Mouse (Mus musculus): ENCODE results near the gene Polr1b. TPM values are rescaled to one million over a fixed set of nuclear protein-coding genes. Genes with fewer than 3 reads are reported as not detected.

Polr1b gene
- 4.4 TPM for polyA plus RNA-seq (2014; fragmentation: Illumina TruSeq; extraction: RNeasy Lipid Tissue Mini Kit (QIAGEN cat#74804); ENCODE audit: low read depth, low replicate concordance)

GRCm38 (mm10) chr2:129100784-129101310 lies at the start of gene Polr1b:
Polr1b (plus strand) TSS chr2:129100995.

GRCm38 (mm10) chr2:129065437-129066282 lies 35.1 kb upstream of the Polr1b start, which contains the start of gene Ttl:
Ttl (plus strand) TSS chr2:129065942.

GRCm38 (mm10) chr2:129129412-129129929 lies 28.7 kb downstream of the Polr1b start, which contains the start of gene Chchd5:
Chchd5 (plus strand) TSS chr2:129129700.

Other genes with a start within 250 kb of the Polr1b start
- 1.1 TPM for gene Fbln7, start 238.0 kb upstream of the Polr1b start, polyA plus RNA-seq (2014; fragmentation: Illumina TruSeq; extraction: RNeasy Lipid Tissue Mini Kit (QIAGEN cat#74804); ENCODE audit: low read depth, low replicate concordance)
- gene Zc3h8, start 156.9 kb upstream of the Polr1b start, polyA plus RNA-seq (2014; fragmentation: Illumina TruSeq; extraction: RNeasy Lipid Tissue Mini Kit (QIAGEN cat#74804); ENCODE audit: low read depth, low replicate concordance), result 8.1 TPM
- 12.9 TPM for gene Zc3h6, start 133.6 kb upstream of the Polr1b start, polyA plus RNA-seq (2014; fragmentation: Illumina TruSeq; extraction: RNeasy Lipid Tissue Mini Kit (QIAGEN cat#74804); ENCODE audit: low read depth, low replicate concordance)
- gene Gm10762, start 133.3 kb upstream of the Polr1b start, polyA plus RNA-seq (2014; fragmentation: Illumina TruSeq; extraction: RNeasy Lipid Tissue Mini Kit (QIAGEN cat#74804); ENCODE audit: low read depth, low replicate concordance), result 4.4 TPM
- not detected for gene Vinac1, start 52.8 kb upstream of the Polr1b start, polyA plus RNA-seq (2014; fragmentation: Illumina TruSeq; extraction: RNeasy Lipid Tissue Mini Kit (QIAGEN cat#74804); ENCODE audit: low read depth, low replicate concordance)
- 7.0 TPM for gene Ttl, start 35.1 kb upstream of the Polr1b start, polyA plus RNA-seq (2014; fragmentation: Illumina TruSeq; extraction: RNeasy Lipid Tissue Mini Kit (QIAGEN cat#74804); ENCODE audit: low read depth, low replicate concordance)
- gene Chchd5, start 28.7 kb downstream of the Polr1b start, polyA plus RNA-seq (2014; fragmentation: Illumina TruSeq; extraction: RNeasy Lipid Tissue Mini Kit (QIAGEN cat#74804); ENCODE audit: low read depth, low replicate concordance), result 6.0 TPM
- 944 TPM for gene Slc20a1, start 97.8 kb downstream of the Polr1b start, polyA plus RNA-seq (2014; fragmentation: Illumina TruSeq; extraction: RNeasy Lipid Tissue Mini Kit (QIAGEN cat#74804); ENCODE audit: low read depth, low replicate concordance)
- 13.5 TPM for gene Ckap2l, start 196.2 kb downstream of the Polr1b start, polyA plus RNA-seq (2014; fragmentation: Illumina TruSeq; extraction: RNeasy Lipid Tissue Mini Kit (QIAGEN cat#74804); ENCODE audit: low read depth, low replicate concordance)
- gene Il1a, start 209.0 kb downstream of the Polr1b start, polyA plus RNA-seq (2014; fragmentation: Illumina TruSeq; extraction: RNeasy Lipid Tissue Mini Kit (QIAGEN cat#74804); ENCODE audit: low read depth, low replicate concordance), result 0.73 TPM